ENCODE assay signal across 15 mouse cellular contexts in the genomic region with DNA sequence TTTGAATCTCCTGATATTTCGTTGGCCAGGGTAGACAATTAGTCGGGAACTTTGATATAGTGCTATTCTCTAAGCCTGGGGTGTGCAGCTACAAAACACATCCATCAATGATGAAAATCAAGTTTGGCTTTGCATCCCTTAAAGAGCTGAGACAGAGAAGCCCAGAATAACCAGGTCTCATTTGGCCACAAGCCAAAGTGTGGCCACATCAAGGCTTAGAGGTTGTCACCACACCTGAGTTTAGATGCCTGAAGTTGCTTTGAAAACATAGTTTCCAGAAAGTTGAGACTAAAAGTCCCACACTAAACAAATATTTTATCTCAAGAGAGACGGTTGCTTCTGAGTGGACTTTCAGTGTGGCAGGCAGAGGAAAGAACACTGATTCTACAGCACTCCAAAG. TPM values are rescaled to one million over a fixed set of nuclear protein-coding genes. Genes with fewer than 3 reads are reported as not detected.
"Had no signal": no experiment of that assay in that cellular context is flagged by ENCODE, and none has a peak within 500 bp of the region (broad histone marks: within the 10 kb centered on the region; RNA-seq: fewer than 3 reads in every experiment).

No protein-coding gene starts in this region.

- H3K9ac ChIP-seq: midbrain, embryonic 12.5 days; neural tube, embryonic 13.5 days had no signal

- H3K4me3 ChIP-seq: layer of hippocampus, adult 2 months; limb, embryonic 10.5 days; midbrain, embryonic 12.5 days; neural tube, embryonic 13.5 days had no signal

- H3K4me1 ChIP-seq: limb, embryonic 10.5 days; midbrain, embryonic 12.5 days; neural tube, embryonic 13.5 days had no signal

- ATAC-seq: midbrain, embryonic 16.5 days had no signal

- DNase-seq: kidney, adult 11 months; kidney, adult 9 months; kidney, postnatal 10 days; kidney, postnatal 4 days; retina, postnatal 1 day; right cerebral cortex, postnatal 4 days; spleen, adult 18-20 months; thymus, adult 18-20 months; thymus, postnatal 14 days had no signal

- H3K27ac ChIP-seq: layer of hippocampus, adult 2 months; limb, embryonic 10.5 days; midbrain, embryonic 12.5 days; neural tube, embryonic 13.5 days had no signal

- H3K27me3 ChIP-seq: midbrain, embryonic 12.5 days; neural tube, embryonic 13.5 days had no signal

- H3K36me3 ChIP-seq: limb, embryonic 10.5 days; midbrain, embryonic 12.5 days; neural tube, embryonic 13.5 days had no signal

- H3K9me3 ChIP-seq: limb, embryonic 10.5 days; midbrain, embryonic 12.5 days; neural tube, embryonic 13.5 days had no signal

- H3K4me2 ChIP-seq: midbrain, embryonic 12.5 days; neural tube, embryonic 13.5 days had no signal

RNA-seq across cellular contexts. Expression of a gene that starts 8.7 kb away (rescaled TPM):
- total RNA-seq: megakaryocyte-erythroid progenitor cell, adult 5-6 weeks had no signal
- polyA plus RNA-seq: limb, embryonic 10.5 days had no signal

RNA-seq across cellular contexts. Expression of a gene that starts 11.9 kb away (rescaled TPM):
- total RNA-seq: megakaryocyte-erythroid progenitor cell, adult 5-6 weeks had no signal
- polyA plus RNA-seq: limb, embryonic 10.5 days; midbrain, embryonic 12.5 days; midbrain, embryonic 16.5 days; neural tube, embryonic 13.5 days had no signal
